Comparison of ENCODE assay signal across 21 mouse cellular contexts in genomic region chr2:170050651-170051050, GRCm38 (mm10).
"Had no signal": no experiment of that assay in that cellular context is flagged by ENCODE, and none has a peak within 500 bp of the region (broad histone marks: within the 10 kb centered on the region; RNA-seq: fewer than 3 reads in every experiment).

No protein-coding gene starts in this region.

- H3K36me3 ChIP-seq: liver, embryonic 13.5 days; liver, embryonic 15.5 days; lung, embryonic 15.5 days; midbrain, embryonic 13.5 days; midbrain, embryonic 15.5 days; neural tube, embryonic 12.5 days; stomach, embryonic 15.5 days had no signal

- H3K27me3 ChIP-seq: liver, embryonic 13.5 days; liver, embryonic 15.5 days; lung, embryonic 15.5 days; megakaryocyte, embryonic 14.5 days; midbrain, embryonic 13.5 days; midbrain, embryonic 15.5 days; neural tube, embryonic 12.5 days; stomach, embryonic 15.5 days had no signal

- H3K27ac ChIP-seq: liver, embryonic 13.5 days; liver, embryonic 15.5 days; lung, embryonic 15.5 days; macrophage; midbrain, embryonic 13.5 days; midbrain, embryonic 15.5 days; neural tube, embryonic 12.5 days; stomach, embryonic 15.5 days; stomach, postnatal 0 days had no signal

- DNase-seq: liver, embryonic 13.5 days; liver, postnatal 0 days; lung, adult 2 months; lung, postnatal 14 days; lung, postnatal 36 days; right cerebral cortex, postnatal 14 days; thymus, adult 2 months; thymus, postnatal 14 days; thymus, postnatal 36 days had no signal

- ATAC-seq: liver, postnatal 0 days; lung, postnatal 0 days; midbrain, embryonic 13.5 days; midbrain, embryonic 15.5 days had no signal

- H3K4me2 ChIP-seq: liver, embryonic 13.5 days; liver, embryonic 15.5 days; lung, embryonic 15.5 days; midbrain, embryonic 11.5 days; midbrain, embryonic 13.5 days; midbrain, embryonic 15.5 days; neural tube, embryonic 12.5 days; stomach, embryonic 15.5 days had no signal

- H3K9ac ChIP-seq: liver, embryonic 13.5 days; liver, embryonic 15.5 days; liver, postnatal 0 days; lung, embryonic 15.5 days; midbrain, embryonic 13.5 days; midbrain, embryonic 15.5 days; neural tube, embryonic 12.5 days; stomach, embryonic 15.5 days had no signal

- H3K4me1 ChIP-seq: liver, embryonic 13.5 days; liver, embryonic 15.5 days; midbrain, embryonic 13.5 days; midbrain, embryonic 15.5 days; neural tube, embryonic 12.5 days; stomach, embryonic 15.5 days had no signal

- H3K9me3 ChIP-seq: liver, embryonic 15.5 days; lung, embryonic 15.5 days; midbrain, embryonic 15.5 days; stomach, embryonic 15.5 days had no signal

- H3K4me3 ChIP-seq: liver, embryonic 13.5 days; liver, embryonic 15.5 days; lung, embryonic 15.5 days; megakaryocyte, embryonic 14.5 days; midbrain, embryonic 13.5 days; midbrain, embryonic 15.5 days; myocyte; neural tube, embryonic 12.5 days; stomach, embryonic 15.5 days had no signal
